Mouse (Mus musculus) bone marrow, adult 2 months (tissue): ENCODE results near the gene Ccdc148.

Experiments used
- CTCF ChIP-seq: fragments of 200-500 bp; IDR thresholded peaks from 2 replicates; pipeline ENCODE4 v1.5.1; 2011; ENCODE audit warnings: low read length, control low read depth; ENCODE audit not compliant: control insufficient read depth, insufficient read depth
- POLR2A ChIP-seq: fragments of 200-500 bp; IDR thresholded peaks from 2 replicates; pipeline ENCODE4 v1.6.1; 2011; ENCODE audit warnings: low read depth, mild to moderate bottlenecking, control low read depth, low read length, borderline replicate concordance; ENCODE audit not compliant: control insufficient read depth

DNA sequence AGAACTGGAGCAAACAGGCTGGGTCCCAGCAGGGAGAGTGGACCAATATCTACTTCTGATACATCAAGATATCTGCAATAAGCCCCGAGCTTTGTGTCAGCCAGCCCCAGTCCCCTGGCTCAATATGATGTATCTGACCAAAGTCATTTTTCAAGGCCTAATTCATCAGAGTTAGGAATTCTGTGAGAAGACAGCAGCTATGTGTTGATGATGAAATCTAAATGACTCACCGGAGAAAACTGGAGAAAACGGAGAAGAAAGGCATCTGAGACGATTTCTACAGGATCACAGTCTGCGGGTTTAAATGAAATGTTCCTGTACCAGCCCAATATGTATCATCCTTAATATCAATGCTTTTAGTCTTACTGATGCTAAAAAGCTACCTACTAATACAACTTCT lies 365.1 kb downstream of the Ccdc148 start:
- TF ChIP-seq CTCF, result no peak
- TF ChIP-seq POLR2A, result no peak
